Mouse (Mus musculus): ENCODE results near the gene Ptbp3. TPM values are rescaled to one million over a fixed set of nuclear protein-coding genes. Genes with fewer than 3 reads are reported as not detected.

Gene Ptbp3
- polyA plus RNA-seq, 1 experiment from 2014 or later: 66.9 TPM

Other genes with a start within 250 kb of the Ptbp3 start
- gene Susd1, start 110.7 kb downstream of the Ptbp3 start, polyA plus RNA-seq (2015; fragmentation: Nextera tagmentation; extraction: Ambion mirVana): 10.8 and 11.2 TPM in 2 replicates
- 17.6 and 20.2 TPM in 2 replicates for gene Hsdl2, start 32.2 kb upstream of the Ptbp3 start, polyA plus RNA-seq (2015; fragmentation: Nextera tagmentation; extraction: Ambion mirVana)
- 14.7 and 15.1 TPM in 2 replicates for gene E130308A19Rik, start 76.8 kb upstream of the Ptbp3 start, polyA plus RNA-seq (2015; fragmentation: Nextera tagmentation; extraction: Ambion mirVana)

Measured in intestine, embryonic 15.5 days (tissue).